Mouse (Mus musculus) liver, embryonic 12.5 days (tissue): ENCODE results near the gene Tut7. TPM values are rescaled to one million over a fixed set of nuclear protein-coding genes. Genes with fewer than 3 reads are reported as not detected.
A peak's percentile ranks its signal among the peaks of the same experiment; 100 is the strongest.
"Not testable (repeated sequence)": the region's sequence is repeated elsewhere in the genome, so short reads cannot be mapped to it uniquely, and the experiment has no call there.

Source experiments
- ATAC-seq: fragments of 200-750 bp; cut with Nextera tagmentation; 2 replicates; pipeline ENCODE4 v1.8.0; 2017; ENCODE audit warnings: moderate number of reproducible peaks, mild to moderate bottlenecking, moderate library complexity
- H3K27ac ChIP-seq: fragments of 300-500 bp; sonication (generic); 2 replicates; pipeline ENCODE4 v1.5.1; 2016; ENCODE audit warnings: mild to moderate bottlenecking
- H3K27me3 ChIP-seq: fragments of 300-500 bp; sonication (generic); replicated peaks from 2 replicates; pipeline ENCODE4 v1.6.1; 2016; ENCODE audit warnings: mild to moderate bottlenecking, moderate library complexity
- H3K36me3 ChIP-seq: fragments of 300-500 bp; sonication (generic); 2 replicates; pipeline ENCODE4 v1.6.1; 2016; ENCODE audit warnings: mild to moderate bottlenecking, moderate library complexity
- H3K4me1 ChIP-seq: fragments of 300-500 bp; sonication (generic); 2 replicates; pipeline ENCODE4 v1.6.1; 2016
- H3K4me2 ChIP-seq: fragments of 300-500 bp; sonication (generic); 2 replicates; pipeline ENCODE4 v1.6.1; 2016; ENCODE audit warnings: mild to moderate bottlenecking, moderate library complexity
- H3K4me3 ChIP-seq: fragments of 300-500 bp; sonication (generic); 2 replicates; pipeline ENCODE4 v1.5.1; 2016; ENCODE audit warnings: mild to moderate bottlenecking, moderate library complexity
- H3K9ac ChIP-seq: fragments of 300-500 bp; sonication (generic); 2 replicates; pipeline ENCODE4 v1.6.1; 2016; ENCODE audit warnings: mild to moderate bottlenecking, moderate library complexity
- H3K9me3 ChIP-seq: fragments of 300-500 bp; sonication (generic); replicated peaks from 2 replicates; pipeline ENCODE4 v1.6.1; 2016; ENCODE audit warnings: mild to moderate bottlenecking, moderate library complexity
- WGBS: fragments of 180-500 bp; shearing (Covaris S2); methylation state at CpG from one replicate; pipeline ENCODE4 v1.1.7; 2016; ENCODE audit not compliant: insufficient replicate concordance; 5-methylcytosine and 5-hydroxymethylcytosine counted together
- polyA plus RNA-seq: library from polyadenylated mRNA; unstranded; fragments of >200 nt; fragmentation: Nextera tagmentation; extraction: Ambion mirVana; gene quantifications from 2 replicates; pipeline ENCODE4 v1.2.1, GENCODE M21; 2016

The Tut7 gene
- polyA plus RNA-seq, 1 experiment from 2014 or later = 66.3 TPM

DNA sequence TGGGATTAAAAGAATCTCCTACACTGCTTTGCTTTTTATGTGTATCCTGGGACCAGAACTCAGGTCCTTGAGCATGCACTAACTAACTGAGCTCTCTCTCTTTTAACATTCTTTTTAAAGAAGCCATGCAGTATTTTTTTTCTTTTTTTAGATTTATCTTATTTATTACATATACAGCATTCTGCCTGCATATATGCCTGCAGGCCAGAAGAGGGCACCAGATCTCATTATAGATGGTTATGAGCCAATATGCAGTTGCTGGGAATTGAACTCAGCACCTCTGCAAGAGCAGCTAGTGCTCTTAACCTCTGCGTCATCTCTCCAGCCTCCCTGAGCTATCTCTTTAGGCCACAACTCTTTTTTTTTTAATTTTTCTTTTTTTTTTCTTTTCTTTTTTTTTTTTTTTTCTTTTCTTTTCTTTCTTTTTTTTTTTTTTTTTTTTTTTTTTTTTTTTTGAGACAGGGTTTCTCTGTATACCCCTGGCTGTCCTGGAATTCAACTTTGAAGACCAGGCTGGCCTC, 43.1 kb downstream of the Tut7 start:
- H3K9ac ChIP-seq, H3K4me3 ChIP-seq, H3K27me3 ChIP-seq, H3K27ac ChIP-seq, ATAC-seq, H3K9me3 ChIP-seq, H3K4me2 ChIP-seq, H3K4me1 ChIP-seq: not testable (repeated sequence)
- H3K36me3 ChIP-seq = peaks cover 99% of the 10 kb centered on the region
- WGBS = 97% methylated on average over 1 of the region's 1 CpGs

DNA sequence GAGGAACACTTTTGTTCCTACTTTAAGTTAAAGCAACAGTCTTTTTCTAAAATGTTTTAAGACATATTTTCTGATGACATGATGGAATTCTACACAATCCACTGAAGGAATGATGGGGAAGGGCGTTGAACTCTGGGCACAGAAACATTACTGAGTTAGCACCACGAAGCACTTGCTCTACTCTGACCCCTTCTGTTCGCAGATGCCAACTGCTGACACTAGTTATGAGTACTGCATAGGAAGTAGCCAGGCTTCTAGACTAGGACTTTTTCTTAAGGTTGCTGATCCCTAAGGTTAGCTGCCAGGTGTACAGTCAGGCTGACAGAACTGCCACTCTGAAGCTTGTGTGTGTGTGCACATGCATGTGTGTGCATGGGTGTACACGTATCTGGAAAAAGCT, 43.7 kb downstream of the Tut7 start:
- Histone ChIP-seq H3K4me3 (no peak overlapping the region), H3K27me3 (no peaks in the 10 kb centered on the region), H3K36me3 (peaks cover 98% of the 10 kb centered on the region), H3K4me2 (no peak overlapping the region), H3K9me3 (no peaks in the 10 kb centered on the region; the same call in 1 of the 2 replicates), H3K9ac (no peak overlapping the region), H3K27ac (peak overlapping the region; percentile 2; the same call in 1 of the 2 replicates), H3K4me1 (peaks cover 11% of the 10 kb centered on the region; the same call in 1 of the 2 replicates)
- 87% methylated on average over 4 of the region's 4 CpGs for WGBS
- ATAC-seq = peak; percentile 59

DNA sequence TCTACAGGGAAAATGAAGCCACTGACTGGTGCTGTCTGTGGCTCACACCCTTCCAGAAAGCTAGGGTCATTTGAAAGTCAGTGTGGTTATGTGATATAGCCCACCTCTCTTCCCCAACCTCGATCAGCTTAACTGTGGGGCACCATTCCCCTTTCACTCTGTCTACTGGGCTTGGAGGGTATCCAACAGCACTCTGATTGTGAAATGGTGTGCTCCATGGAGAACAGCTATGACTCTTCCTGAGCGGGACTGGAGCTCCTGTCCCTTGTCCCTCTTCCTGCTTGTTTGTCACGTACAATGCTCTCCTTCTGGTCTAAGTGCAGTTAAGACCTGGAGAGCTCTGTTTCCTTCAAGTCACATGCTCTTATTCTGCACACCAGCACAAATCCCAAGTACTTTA, 47.8 kb downstream of the Tut7 start:
- no peak for ATAC-seq
- Histone ChIP-seq H3K36me3 (peaks cover 87% of the 10 kb centered on the region), H3K9ac (peak overlapping the region; percentile 39; the same call in 1 of the 2 replicates), H3K4me1 (peaks cover 42% of the 10 kb centered on the region), H3K4me2 (no peak overlapping the region), H3K4me3 (no peak overlapping the region), H3K27ac (peak overlapping the region; percentile 8; the same call in 1 of the 2 replicates), H3K27me3 (no peaks in the 10 kb centered on the region), H3K9me3 (no peaks in the 10 kb centered on the region; the same call in 1 of the 2 replicates)
- WGBS = 83% methylated on average over 3 of the region's 3 CpGs

DNA sequence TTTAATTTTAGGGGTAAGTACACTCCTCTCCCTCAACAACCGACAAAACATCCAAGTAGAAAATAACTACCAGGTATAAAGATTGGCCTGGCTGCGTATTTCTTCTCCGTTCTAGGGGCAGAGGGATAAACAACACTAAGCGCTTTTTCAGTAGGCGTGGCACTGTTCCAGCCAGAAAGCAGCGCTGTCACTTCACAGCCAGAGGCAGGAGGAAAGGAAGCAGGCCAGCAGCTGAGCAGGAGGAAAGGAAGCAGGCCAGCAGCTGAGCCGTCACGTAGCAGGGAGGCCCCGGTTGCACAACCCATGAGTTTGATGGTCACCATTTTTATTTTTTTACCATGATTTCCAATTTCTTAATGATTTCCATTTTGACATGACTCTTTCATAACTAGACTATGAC, 51.7 kb downstream of the Tut7 start:
- peak overlapping the region; percentile 96 for H3K4me3 ChIP-seq
- peak overlapping the region; percentile 100 for H3K27ac ChIP-seq
- WGBS = 11% methylated on average over 9 of the region's 9 CpGs
- H3K9me3 ChIP-seq = no peaks in the 10 kb centered on the region
- H3K27me3 ChIP-seq = no peaks in the 10 kb centered on the region
- H3K4me2 ChIP-seq = peak overlapping the region; percentile 90
- peak overlapping the region; percentile 87 for H3K9ac ChIP-seq
- H3K36me3 ChIP-seq = peaks cover 66% of the 10 kb centered on the region
- peaks cover 60% of the 10 kb centered on the region for H3K4me1 ChIP-seq
- ATAC-seq = peak; percentile 55

DNA sequence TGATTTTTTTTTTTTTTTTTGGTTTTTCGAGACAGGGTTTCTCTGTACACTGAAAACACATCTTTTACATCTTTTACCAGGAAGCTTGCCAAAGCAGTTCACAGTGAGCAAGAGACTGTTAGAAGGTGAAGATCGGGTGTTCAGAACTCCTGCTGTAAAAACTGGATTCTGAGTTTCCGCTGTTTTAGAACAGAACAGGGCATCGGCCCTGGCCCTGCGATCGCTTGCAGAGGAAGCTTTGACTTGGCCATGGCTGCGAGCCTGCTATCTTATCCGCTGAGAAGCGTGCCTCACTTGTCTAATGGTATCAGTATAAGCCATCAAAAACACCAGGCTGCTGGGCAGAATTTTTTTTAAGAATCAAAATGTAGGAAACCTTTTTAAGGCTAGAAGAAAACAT, 52.1 kb downstream of the Tut7 start:
- Histone ChIP-seq H3K4me2 (peak overlapping the region; percentile 90), H3K27ac (peak overlapping the region; percentile 100), H3K27me3 (no peaks in the 10 kb centered on the region), H3K36me3 (peaks cover 66% of the 10 kb centered on the region), H3K9me3 (no peaks in the 10 kb centered on the region), H3K4me1 (peaks cover 61% of the 10 kb centered on the region), H3K9ac (peak overlapping the region; percentile 87), H3K4me3 (peak overlapping the region; percentile 96)
- ATAC-seq = peak; percentile 36; the same call in 1 of the 2 replicates
- WGBS = 13% methylated on average over 9 of the region's 9 CpGs

DNA sequence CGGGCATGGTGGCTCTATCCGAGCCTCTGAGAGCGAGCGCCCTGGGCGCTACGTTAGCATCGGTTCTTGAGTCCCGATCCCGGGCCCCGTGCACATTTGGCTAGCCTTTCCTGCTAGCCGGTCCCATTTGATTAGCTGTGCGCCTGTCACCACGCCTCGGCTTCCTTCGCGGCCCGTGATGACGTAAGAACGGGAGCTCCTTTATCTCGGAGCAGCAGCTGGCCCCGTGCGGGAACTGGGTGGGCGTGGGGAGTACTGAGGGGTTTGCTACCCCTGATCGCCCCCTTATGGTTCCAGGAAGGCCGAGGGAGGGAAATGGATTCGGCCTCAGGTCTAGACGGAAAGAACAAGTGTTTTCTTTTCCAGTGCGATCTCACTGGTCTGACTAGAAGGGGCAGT, 52.8 kb downstream of the Tut7 start:
- peak; percentile 83 for ATAC-seq
- peak overlapping the region; percentile 90 for H3K4me2 ChIP-seq
- WGBS = under 1% methylated on average over 28 of the region's 28 CpGs
- peaks cover 64% of the 10 kb centered on the region for H3K36me3 ChIP-seq
- peak overlapping the region; percentile 87 for H3K9ac ChIP-seq
- H3K4me3 ChIP-seq = peak overlapping the region; percentile 96
- peaks cover 66% of the 10 kb centered on the region for H3K4me1 ChIP-seq
- no peaks in the 10 kb centered on the region for H3K27me3 ChIP-seq
- no peaks in the 10 kb centered on the region for H3K9me3 ChIP-seq
- H3K27ac ChIP-seq = peak overlapping the region; percentile 100

DNA sequence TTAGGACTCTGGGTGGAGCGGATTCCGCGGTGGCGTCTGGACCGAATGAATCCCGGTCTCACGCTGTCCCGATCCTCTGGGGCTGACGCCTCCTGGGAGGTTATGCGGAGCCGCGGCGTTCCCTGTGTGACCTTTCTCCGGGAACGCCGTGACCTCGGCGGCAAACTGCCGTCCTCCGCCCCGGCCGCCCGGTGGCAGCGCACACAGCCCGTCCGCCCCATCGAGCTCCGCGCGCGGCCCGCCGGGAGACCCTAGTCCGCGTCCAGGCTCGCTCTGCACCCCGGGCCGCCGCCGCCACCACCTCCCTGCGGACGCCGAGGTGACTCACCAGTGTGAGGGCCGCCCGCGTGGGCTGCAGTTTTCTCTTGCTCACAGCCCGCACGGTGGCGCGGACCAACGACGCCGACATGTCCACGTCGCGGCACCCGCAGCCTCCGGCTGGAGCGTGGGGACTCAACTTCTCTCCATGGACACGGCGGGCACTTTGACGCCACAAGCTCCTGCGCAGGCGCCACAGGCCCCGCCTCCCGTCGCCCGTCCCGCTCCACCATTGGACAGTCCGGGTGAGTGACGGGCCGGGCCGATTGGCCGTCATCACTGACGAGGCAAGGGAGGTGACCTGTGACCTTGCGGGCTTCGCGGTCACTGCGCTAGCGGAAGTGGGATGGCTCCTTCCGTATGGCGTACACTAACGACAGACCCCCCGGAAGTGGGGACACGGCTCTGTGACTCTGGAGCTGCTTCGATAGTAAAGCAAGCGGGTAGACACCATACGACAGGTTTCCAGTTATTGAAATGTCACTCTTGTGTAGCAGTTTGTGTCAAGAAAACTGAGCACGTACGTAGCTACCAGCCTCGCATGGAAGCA, 53.4 kb downstream of the Tut7 start, which contains the start of gene Isca1:
Gene Isca1, minus strand, starts transcription at position 515 of the 868 bp plus-strand sequence.
- peaks cover 61% of the 10 kb centered on the region for H3K36me3 ChIP-seq
- no peaks in the 10 kb centered on the region for H3K9me3 ChIP-seq
- H3K4me3 ChIP-seq = peak within 1 kb of the TSS; percentile 96
- H3K27me3 ChIP-seq = no peaks in the 10 kb centered on the region
- H3K4me2 ChIP-seq = peak within 1 kb of the TSS; percentile 90
- H3K9ac ChIP-seq = peak within 1 kb of the TSS; percentile 98
- WGBS = under 1% methylated on average over 91 of the region's 91 CpGs
- peak; percentile 91 for ATAC-seq
- H3K4me1 ChIP-seq = peaks cover 64% of the 10 kb centered on the region
- H3K27ac ChIP-seq = peak within 1 kb of the TSS; percentile 100

DNA sequence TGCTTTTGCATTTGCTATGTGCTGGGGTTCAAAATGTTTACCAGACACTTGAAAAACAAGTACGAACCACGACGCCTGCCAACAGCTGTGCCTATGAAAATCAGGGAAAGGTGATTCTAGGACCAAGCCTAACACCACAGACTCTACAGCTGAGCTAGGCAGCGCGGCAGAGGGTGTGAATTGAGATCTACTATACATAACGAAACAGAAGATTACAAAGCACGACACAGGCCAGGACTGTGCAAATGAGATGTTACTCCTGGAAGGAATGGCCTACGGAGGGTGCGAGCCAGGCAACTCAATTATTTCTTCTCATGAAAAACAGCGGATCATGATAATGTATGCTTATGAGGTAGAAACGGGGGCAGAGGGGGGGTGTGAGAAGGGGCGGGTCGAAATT, 54.4 kb downstream of the Tut7 start:
- ATAC-seq = no peak
- 17% methylated on average over 13 of the region's 13 CpGs for WGBS
- H3K9me3 ChIP-seq = no peaks in the 10 kb centered on the region
- peak overlapping the region; percentile 90 for H3K4me2 ChIP-seq
- H3K36me3 ChIP-seq = peaks cover 61% of the 10 kb centered on the region
- peaks cover 74% of the 10 kb centered on the region for H3K4me1 ChIP-seq
- peak overlapping the region; percentile 96 for H3K4me3 ChIP-seq
- H3K27me3 ChIP-seq = no peaks in the 10 kb centered on the region
- H3K27ac ChIP-seq = peak overlapping the region; percentile 100
- peak overlapping the region; percentile 98 for H3K9ac ChIP-seq

DNA sequence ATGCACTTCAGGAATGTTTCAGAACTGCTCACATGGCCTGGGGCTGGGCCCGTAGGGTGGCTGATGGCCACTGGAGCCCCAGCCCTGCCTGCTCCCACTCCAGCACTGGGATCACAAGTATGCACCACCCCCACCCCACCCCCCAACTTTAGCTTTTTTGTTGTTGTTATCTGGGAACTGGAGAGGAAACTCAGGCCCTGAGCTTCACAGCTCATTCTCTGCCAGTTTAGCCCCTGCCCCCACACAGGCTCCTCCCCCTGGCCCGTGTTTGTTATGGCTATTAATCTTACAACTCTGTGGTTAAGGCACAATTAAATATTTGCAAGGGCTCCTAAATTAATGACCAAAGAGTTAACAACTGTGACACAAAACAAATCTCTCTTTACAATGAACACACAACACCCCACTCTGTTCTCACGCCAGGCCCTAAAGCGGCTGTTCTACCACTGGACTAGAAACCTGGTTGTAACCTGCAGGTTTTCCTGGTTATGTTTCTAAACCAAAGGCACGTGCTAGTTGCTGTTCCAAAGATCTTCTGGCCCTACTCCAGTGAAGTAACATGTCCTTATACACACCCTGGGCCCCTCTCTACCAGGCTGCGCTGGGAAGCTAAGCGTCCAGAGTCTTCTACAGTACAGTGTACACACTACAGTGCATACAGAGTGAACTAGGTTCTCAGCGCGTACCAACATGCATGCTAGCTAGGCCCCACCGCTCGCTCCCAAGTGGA, 56.0 kb downstream of the Tut7 start:
- H3K4me3 ChIP-seq = peak overlapping the region; percentile 96
- no peaks in the 10 kb centered on the region for H3K27me3 ChIP-seq
- no peaks in the 10 kb centered on the region for H3K9me3 ChIP-seq
- peak overlapping the region; percentile 90 for H3K4me2 ChIP-seq
- peaks cover 75% of the 10 kb centered on the region for H3K4me1 ChIP-seq
- ATAC-seq = no peak
- WGBS = 62% methylated on average over 11 of the region's 11 CpGs
- H3K36me3 ChIP-seq = peaks cover 61% of the 10 kb centered on the region
- H3K27ac ChIP-seq = peak overlapping the region; percentile 100
- peak overlapping the region; percentile 98 for H3K9ac ChIP-seq

DNA sequence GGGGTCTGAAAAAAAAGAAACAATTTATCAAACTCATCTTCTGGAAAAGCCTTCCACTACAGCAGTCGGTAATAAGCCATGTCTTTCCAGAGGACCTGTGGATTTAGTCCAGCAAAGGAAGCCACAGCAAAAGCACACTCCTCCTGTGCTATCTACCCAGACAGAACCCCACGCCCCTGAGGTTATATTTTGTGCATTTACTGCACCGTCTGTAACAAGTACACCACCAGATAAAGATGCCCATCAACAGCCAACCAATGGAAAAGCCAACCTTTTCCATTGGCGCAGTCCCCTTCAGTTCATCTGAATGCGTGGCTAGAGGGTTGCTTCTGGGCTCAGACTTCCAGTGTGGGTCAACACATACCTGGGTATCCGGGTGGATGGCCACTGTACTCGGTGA, 60.2 kb downstream of the Tut7 start:
- Histone ChIP-seq H3K4me1 (peaks cover 73% of the 10 kb centered on the region), H3K27ac (peak overlapping the region; percentile 84), H3K9me3 (no peaks in the 10 kb centered on the region), H3K4me2 (peak overlapping the region; percentile 46), H3K36me3 (peaks cover 93% of the 10 kb centered on the region), H3K9ac (peak overlapping the region; percentile 55), H3K4me3 (peak overlapping the region; percentile 18), H3K27me3 (no peaks in the 10 kb centered on the region)
- ATAC-seq = peak; percentile 86
- WGBS = 53% methylated on average over 7 of the region's 7 CpGs

DNA sequence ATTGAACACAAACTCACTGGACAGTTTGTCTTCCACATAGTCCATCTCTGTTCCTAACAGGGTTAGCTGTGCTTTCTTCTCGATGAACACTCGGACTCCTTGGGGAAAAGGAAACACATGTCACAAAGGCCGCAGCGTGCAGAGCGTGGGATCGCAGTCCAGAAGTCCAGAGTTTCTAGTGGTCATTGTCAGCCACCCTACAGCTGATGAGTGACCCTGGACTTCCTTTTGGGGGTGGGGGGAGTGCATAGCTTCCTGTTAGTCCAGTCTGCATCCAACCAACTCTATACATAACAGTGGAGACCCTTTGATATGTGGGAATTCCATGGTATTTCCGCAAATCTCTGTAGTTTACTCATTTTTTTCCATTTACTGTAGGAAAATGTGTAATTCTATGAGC, 66.0 kb downstream of the Tut7 start:
- Histone ChIP-seq H3K4me1 (peaks cover 25% of the 10 kb centered on the region), H3K9me3 (no peaks in the 10 kb centered on the region), H3K27ac (no peak overlapping the region), H3K27me3 (no peaks in the 10 kb centered on the region), H3K36me3 (peaks cover 88% of the 10 kb centered on the region), H3K9ac (no peak overlapping the region), H3K4me2 (no peak overlapping the region), H3K4me3 (no peak overlapping the region)
- peak; percentile 36; the same call in 1 of the 2 replicates for ATAC-seq
- 90% methylated on average over 7 of the region's 7 CpGs for WGBS
